In genomic region chr1:90382941-90383470, GRCm38 (mm10) we compare ENCODE assay signal across 25 mouse cellular contexts.
DNase-seq lines count a peak whose midpoint lies in the region; ATAC-seq lines count a peak whose summit lies in the region.
"Had no signal": no experiment of that assay in that cellular context is flagged by ENCODE, and none has a peak within 500 bp of the region (broad histone marks: within the 10 kb centered on the region; RNA-seq: fewer than 3 reads in every experiment).

No protein-coding gene starts in this region.

- H3K9me3 ChIP-seq in midbrain, embryonic 10.5 days (replicated peaks) = no peaks in the 10 kb centered on the region
- H3K9me3 ChIP-seq in midbrain, embryonic 13.5 days = no peaks in the 10 kb centered on the region
- H3K9me3 ChIP-seq: embryonic facial prominence, embryonic 12.5 days; heart, embryonic 15.5 days; neural tube, embryonic 13.5 days had no signal

- H3K4me2 ChIP-seq in midbrain, embryonic 13.5 days (replicated peaks) = no peak overlapping the region
- H3K4me2 ChIP-seq: embryonic facial prominence, embryonic 12.5 days; heart, embryonic 15.5 days; neural tube, embryonic 13.5 days had no signal

- no peaks in the 10 kb centered on the region for H3K36me3 ChIP-seq in midbrain, embryonic 10.5 days
- no peaks in the 10 kb centered on the region for H3K36me3 ChIP-seq in midbrain, embryonic 13.5 days
- H3K36me3 ChIP-seq: embryonic facial prominence, embryonic 12.5 days; heart, embryonic 15.5 days; neural tube, embryonic 13.5 days had no signal

- no peak overlapping the region for H3K9ac ChIP-seq in midbrain, embryonic 13.5 days (replicated peaks)
- H3K9ac ChIP-seq: embryonic facial prominence, embryonic 12.5 days; heart, embryonic 15.5 days; neural tube, embryonic 13.5 days had no signal

- H3K27ac ChIP-seq in midbrain, embryonic 10.5 days (replicated peaks) = 0 out of 2 replicates have a peak overlapping the region, but pooled peaks have one; percentile 20
- no peak overlapping the region for H3K27ac ChIP-seq in midbrain, embryonic 13.5 days
- H3K27ac ChIP-seq: embryonic facial prominence, embryonic 12.5 days; heart, adult 2 months; heart, embryonic 15.5 days; hindbrain, postnatal 0 days; neural tube, embryonic 13.5 days had no signal

- H3K4me1 ChIP-seq in midbrain, embryonic 10.5 days = no peaks in the 10 kb centered on the region
- H3K4me1 ChIP-seq in midbrain, embryonic 13.5 days (replicated peaks) = no peaks in the 10 kb centered on the region
- H3K4me1 ChIP-seq: embryonic facial prominence, embryonic 12.5 days; heart, embryonic 15.5 days; neural tube, embryonic 13.5 days had no signal

- no peak for DNase-seq in cerebellum, postnatal 4 days (ENCODE audit: low spot score in 2 of 2)
- DNase-seq in midbrain, embryonic 10.5 days (ENCODE audit: low spot score) = no peak
- DNase-seq in cerebellum, postnatal 36 days = peak; percentile 4
- no peak for DNase-seq in spleen, postnatal 4 days (ENCODE audit: low spot score in 2 of 2)
- no peak for DNase-seq in kidney, postnatal 25 days
- no peak for DNase-seq in retina, postnatal 1 day
- DNase-seq: adrenal gland, adult 8-10 months; gastrocnemius, postnatal 14 days; heart, adult 2 months; heart, postnatal 4 days; kidney, adult 11 months; kidney, postnatal 14 days; left cerebral cortex, postnatal 4 days; liver; lung, postnatal 10 days; midbrain, embryonic 14.5 days; thymus, postnatal 4 days had no signal

- peak; percentile 47; the same call in 1 of the 2 replicates for ATAC-seq in cerebellum, adult (ENCODE audit: insufficient number of reproducible peaks, low FRiP score, low TSS enrichment)
- ATAC-seq in midbrain, embryonic 13.5 days = no peak
- ATAC-seq: hindbrain, postnatal 0 days; Patski had no signal

- no peaks in the 10 kb centered on the region; the same call in 1 of the 2 replicates for H3K27me3 ChIP-seq in midbrain, embryonic 10.5 days (ENCODE audit: low read depth, poor library complexity, severe bottlenecking)
- H3K27me3 ChIP-seq in midbrain, embryonic 13.5 days = no peaks in the 10 kb centered on the region
- H3K27me3 ChIP-seq: embryonic facial prominence, embryonic 12.5 days; Patski had no signal

- H3K4me3 ChIP-seq in midbrain, embryonic 10.5 days = no peak overlapping the region
- no peak overlapping the region for H3K4me3 ChIP-seq in midbrain, embryonic 13.5 days (replicated peaks)
- H3K4me3 ChIP-seq: embryonic facial prominence, embryonic 12.5 days; erythroblast, embryonic 14.5 days; heart, adult 2 months; heart, embryonic 15.5 days; neural tube, embryonic 13.5 days had no signal

- 86% methylated on average over 11 of the region's 11 CpGs for WGBS in midbrain, embryonic 10.5 days
- WGBS in midbrain, embryonic 13.5 days = 81% methylated on average over 11 of the region's 11 CpGs

Comparison
In these comparisons a context has a peak if more than half of its experiments do, and no peak if none do; other contexts are left out.
1. DNase-seq: peak in cerebellum, postnatal 36 days (2 of 2); none in cerebellum, postnatal 4 days (0 of 2), midbrain, embryonic 10.5 days (single experiment), spleen, postnatal 4 days (0 of 2), kidney, postnatal 25 days (0 of 2) and retina, postnatal 1 day (single experiment).